In the genomic region with DNA sequence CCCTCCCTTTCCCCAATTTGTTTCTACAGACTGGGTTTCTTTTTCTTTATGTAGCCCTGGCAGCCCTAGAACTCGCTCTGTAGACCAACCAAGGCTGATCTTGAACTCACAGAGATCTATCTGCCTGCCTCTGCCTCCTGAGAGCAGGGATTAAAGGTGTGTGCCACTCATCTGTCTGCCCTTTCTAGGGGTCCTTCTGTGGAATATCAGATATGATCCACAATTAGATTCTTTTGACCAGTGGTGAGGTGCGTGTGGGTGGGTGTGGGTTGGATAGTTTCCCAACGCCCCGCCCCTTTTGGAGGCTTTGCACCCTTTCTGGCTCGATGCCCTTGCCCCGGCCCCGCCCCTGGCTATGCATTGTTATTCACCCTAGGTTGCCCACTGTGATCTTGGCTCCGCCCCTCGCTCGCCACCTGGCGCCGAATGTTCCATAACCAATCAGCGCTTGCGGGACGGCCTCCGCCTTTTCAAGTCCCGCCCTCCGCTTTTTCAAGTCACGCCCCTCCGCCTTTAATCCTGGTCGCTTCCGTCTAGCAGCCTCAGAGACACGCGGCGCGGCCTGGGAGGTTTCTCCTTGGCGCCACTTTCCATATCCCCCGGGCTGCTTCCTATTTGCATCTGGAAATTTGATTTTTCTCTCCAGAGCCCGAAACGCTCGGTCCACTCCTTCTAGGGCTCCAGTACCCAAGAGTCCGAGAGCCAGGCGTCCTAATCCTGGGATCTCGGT, we compare ENCODE assay signal across 8 mouse cellular contexts. TPM values are rescaled to one million over a fixed set of nuclear protein-coding genes. Genes with fewer than 3 reads are reported as not detected.
A peak's percentile ranks its signal among the peaks of the same experiment; 100 is the strongest.
DNase-seq lines count a peak whose midpoint lies in the region; ATAC-seq lines count a peak whose summit lies in the region.

A gene (plus strand): TSS at position 516 of the 730 bp plus-strand sequence.

- ATAC-seq in activated CD4-positive, CD25-positive, alpha-beta regulatory T cell, adult 4 months = peak; percentile 86
- ATAC-seq in inflammation-experienced regulatory T-cells, adult 6 months = peak; percentile 89
- peak; percentile 82 for ATAC-seq in megakaryocyte-erythroid progenitor cell, adult 5-6 weeks (replicated peaks; ENCODE audit: low FRiP score, low TSS enrichment, poor library complexity, severe bottlenecking)

- peak; percentile 98 for DNase-seq in embryo, embryonic 10 days (ENCODE audit: low spot score)
- peak; percentile 92 for DNase-seq in gastrocnemius, postnatal 14 days
- DNase-seq in left cerebral cortex, postnatal 10 days (ENCODE audit: extremely low spot score in 1 of 2, low spot score in 2 of 2) = peak; percentile 46 to 90
- DNase-seq in right cerebral cortex, postnatal 25 days = peak; percentile 50
- DNase-seq in urinary bladder, postnatal 4 days (ENCODE audit: low spot score in 2 of 2) = peak; percentile 90 to 94

- intact Hi-C loops in gastrocnemius, postnatal 14 days (cut with DNase I; ENCODE audit: low total_unique reads) = no loop called here
- intact Hi-C loops in left cerebral cortex, postnatal 10 days (cut with DNase I) = no loop called here

RNA-seq across cellular contexts. Expression of the gene that starts here (rescaled TPM):
- polyA plus RNA-seq in activated CD4-positive, CD25-positive, alpha-beta regulatory T cell, adult 4 months (2017; shearing (Covaris generic)) = 100 to 1,000 TPM; 143 to 179 TPM
- 10 to 100 TPM; 25.4 to 27.0 TPM for total RNA-seq in gastrocnemius, postnatal 14 days (2021)
- polyA plus RNA-seq in inflammation-experienced regulatory T-cells, adult 6 months (2017; shearing (Covaris generic)) = 100 to 1,000 TPM; 134 to 155 (median 155) TPM
- total RNA-seq in left cerebral cortex, postnatal 10 days (2021) = 1 to 10 TPM; 3.9 to 4.3 TPM
- total RNA-seq in megakaryocyte-erythroid progenitor cell, adult 5-6 weeks (2014; fragmentation: Nextera tagmentation) = 102 and 107 TPM in 2 replicates
- total RNA-seq in megakaryocyte-erythroid progenitor cell, adult 5-6 weeks (2017) = 31.8 and 36.1 TPM in 2 replicates

Comparison
In these comparisons a context has a peak if more than half of its experiments do, and no peak if none do; other contexts are left out.
1. Peak in every context shown above with its lines: DNase-seq and ATAC-seq.
2. RNA of the gene that starts here (total RNA-seq): 31.8 to 107 TPM in megakaryocyte-erythroid progenitor cell, adult 5-6 weeks and 25.4 to 27.0 TPM in gastrocnemius, postnatal 14 days; 3.9 to 4.3 TPM in left cerebral cortex, postnatal 10 days; every median in the first group is over 4 times any median in the second.